Mouse (Mus musculus) midbrain, embryonic 10.5 days (tissue): ENCODE results near the gene Aph1a. TPM values are rescaled to one million over a fixed set of nuclear protein-coding genes. Genes with fewer than 3 reads are reported as not detected.
A peak's percentile ranks its signal among the peaks of the same experiment; 100 is the strongest.

Source experiments
- DNase-seq: peaks from one replicate; pipeline ENCODE4 v3.0.0-alpha.2; 2017; ENCODE audit warnings: low spot score
- H3K27ac ChIP-seq: fragments of 300-500 bp; sonication (generic); replicated peaks from 2 replicates; pipeline ENCODE4 v1.5.1; 2016; ENCODE audit warnings: mild to moderate bottlenecking
- H3K27me3 ChIP-seq: fragments of 300-500 bp; sonication (generic); 2 replicates; pipeline ENCODE4 v1.6.1; 2016; ENCODE audit warnings: low read depth, mild to moderate bottlenecking; ENCODE audit not compliant: poor library complexity, severe bottlenecking
- H3K36me3 ChIP-seq: fragments of 300-500 bp; sonication (generic); 2 replicates; pipeline ENCODE4 v1.6.1; 2016; ENCODE audit warnings: mild to moderate bottlenecking, moderate library complexity
- H3K4me1 ChIP-seq: fragments of 300-500 bp; sonication (generic); 2 replicates; pipeline ENCODE4 v1.6.1; 2016
- H3K4me3 ChIP-seq: fragments of 300-500 bp; sonication (generic); 2 replicates; pipeline ENCODE4 v1.5.1; 2016; ENCODE audit warnings: mild to moderate bottlenecking, moderate library complexity
- H3K9me3 ChIP-seq: fragments of 300-500 bp; sonication (generic); replicated peaks from 2 replicates; pipeline ENCODE4 v1.6.1; 2016; ENCODE audit warnings: mild to moderate bottlenecking
- WGBS: fragments of 180-500 bp; shearing (Covaris S2); methylation state at CpG from one replicate; pipeline ENCODE4 v1.1.7; 2016; 5-methylcytosine and 5-hydroxymethylcytosine counted together
- polyA plus RNA-seq: library from polyadenylated mRNA; unstranded; fragments of >200 nt; fragmentation: Nextera tagmentation; extraction: Ambion mirVana; gene quantifications from 2 replicates; pipeline ENCODE4 v1.2.1, GENCODE M21; 2016

Aph1a gene
- polyA plus RNA-seq, 1 experiment from 2014 or later = 31.1 TPM

GRCm38 (mm10) chr3:95929581-95930470 is 36.1 kb downstream of the Aph1a start:
- WGBS = under 1% methylated on average over 104 of the region's 105 CpGs
- DNase-seq = peak; percentile 74
- H3K27me3 ChIP-seq = no peaks in the 10 kb centered on the region

GRCm38 (mm10) chr3:95930471-95930789 is 36.7 kb downstream of the Aph1a start:
- Histone ChIP-seq H3K4me1 (peaks cover 26% of the 10 kb centered on the region), H3K4me3 (peak overlapping the region; percentile 88), H3K36me3 (peaks cover 34% of the 10 kb centered on the region), H3K27ac (peak overlapping the region; percentile 99), H3K9me3 (no peaks in the 10 kb centered on the region), H3K27me3 (no peaks in the 10 kb centered on the region)
- no peak for DNase-seq
- 11% methylated on average over 5 of the region's 5 CpGs for WGBS

More at GRCm38 (mm10) chr3:95929581-95930470, 36.1 kb downstream of the Aph1a start:
- Histone ChIP-seq H3K4me3 (peak overlapping the region; percentile 88), H3K36me3 (peaks cover 28% of the 10 kb centered on the region), H3K9me3 (no peaks in the 10 kb centered on the region), H3K4me1 (peaks cover 26% of the 10 kb centered on the region), H3K27ac (peak overlapping the region; percentile 99)

GRCm38 (mm10) chr3:95931471-95931870 is 37.7 kb downstream of the Aph1a start:
- H3K4me3 ChIP-seq = peak overlapping the region; percentile 88
- peaks cover 44% of the 10 kb centered on the region for H3K36me3 ChIP-seq
- H3K9me3 ChIP-seq = no peaks in the 10 kb centered on the region
- no peaks in the 10 kb centered on the region for H3K27me3 ChIP-seq
- peaks cover 26% of the 10 kb centered on the region for H3K4me1 ChIP-seq
- WGBS = 90% methylated on average over 1 of the region's 1 CpGs
- no peak overlapping the region for H3K27ac ChIP-seq
- DNase-seq = no peak

- WGBS = 72% methylated on average over 1 of the region's 1 CpGs
- DNase-seq = no peak
- Histone ChIP-seq H3K9me3 (no peaks in the 10 kb centered on the region), H3K36me3 (peaks cover 51% of the 10 kb centered on the region), H3K27me3 (no peaks in the 10 kb centered on the region), H3K27ac (no peak overlapping the region), H3K4me1 (peaks cover 26% of the 10 kb centered on the region), H3K4me3 (peak overlapping the region; percentile 19; the same call in 1 of the 2 replicates)
These were observed 38.4 kb downstream of the Aph1a start for GRCm38 (mm10) chr3:95932157-95932556.

- H3K4me1 ChIP-seq = peaks cover 26% of the 10 kb centered on the region
- H3K27me3 ChIP-seq = no peaks in the 10 kb centered on the region
- 93% methylated on average over 7 of the region's 7 CpGs for WGBS
- no peaks in the 10 kb centered on the region for H3K9me3 ChIP-seq
- H3K27ac ChIP-seq = no peak overlapping the region
- peaks cover 55% of the 10 kb centered on the region for H3K36me3 ChIP-seq
- no peak for DNase-seq
- peak overlapping the region; percentile 19; the same call in 1 of the 2 replicates for H3K4me3 ChIP-seq
These were observed 38.8 kb downstream of the Aph1a start for GRCm38 (mm10) chr3:95932566-95932965.

GRCm38 (mm10) chr3:95933111-95933750 is 39.5 kb downstream of the Aph1a start:
- H3K27me3 ChIP-seq = no peaks in the 10 kb centered on the region
- H3K9me3 ChIP-seq = no peaks in the 10 kb centered on the region
- no peak for DNase-seq
- H3K4me3 ChIP-seq = no peak overlapping the region
- peaks cover 62% of the 10 kb centered on the region for H3K36me3 ChIP-seq
- 97% methylated on average over 7 of the region's 7 CpGs for WGBS
- H3K4me1 ChIP-seq = peaks cover 26% of the 10 kb centered on the region
- no peak overlapping the region for H3K27ac ChIP-seq

- 93% methylated on average over 1 of the region's 1 CpGs for WGBS
- Histone ChIP-seq H3K36me3 (peaks cover 74% of the 10 kb centered on the region), H3K4me3 (no peak overlapping the region), H3K4me1 (peaks cover 26% of the 10 kb centered on the region), H3K27ac (no peak overlapping the region), H3K27me3 (no peaks in the 10 kb centered on the region), H3K9me3 (no peaks in the 10 kb centered on the region)
- no peak for DNase-seq
These were observed 40.7 kb downstream of the Aph1a start for GRCm38 (mm10) chr3:95934448-95934847.

- Histone ChIP-seq H3K4me1 (no peaks in the 10 kb centered on the region), H3K9me3 (no peaks in the 10 kb centered on the region), H3K4me3 (no peak overlapping the region), H3K27me3 (no peaks in the 10 kb centered on the region), H3K36me3 (peaks cover 100% of the 10 kb centered on the region), H3K27ac (no peak overlapping the region)
- no peak for DNase-seq
- 97% methylated on average over 8 of the region's 8 CpGs for WGBS
These were observed 44.4 kb downstream of the Aph1a start for GRCm38 (mm10) chr3:95938217-95938616.

- H3K27me3 ChIP-seq = no peaks in the 10 kb centered on the region
- no peak overlapping the region for H3K4me3 ChIP-seq
- H3K27ac ChIP-seq = no peak overlapping the region
- H3K4me1 ChIP-seq = no peaks in the 10 kb centered on the region
- no peaks in the 10 kb centered on the region for H3K9me3 ChIP-seq
- 93% methylated on average over 15 of the region's 15 CpGs for WGBS
- peaks cover 100% of the 10 kb centered on the region for H3K36me3 ChIP-seq
- peak; percentile 31 for DNase-seq
These were observed 45.1 kb downstream of the Aph1a start for GRCm38 (mm10) chr3:95938835-95939234.

GRCm38 (mm10) chr3:95942749-95943148 is 49.0 kb downstream of the Aph1a start:
- no peaks in the 10 kb centered on the region for H3K4me1 ChIP-seq
- 91% methylated on average over 6 of the region's 6 CpGs for WGBS
- DNase-seq = no peak
- H3K9me3 ChIP-seq = no peaks in the 10 kb centered on the region
- H3K4me3 ChIP-seq = no peak overlapping the region
- no peaks in the 10 kb centered on the region for H3K27me3 ChIP-seq
- H3K36me3 ChIP-seq = peaks cover 98% of the 10 kb centered on the region
- H3K27ac ChIP-seq = no peak overlapping the region

- H3K27ac ChIP-seq = no peak overlapping the region
- H3K36me3 ChIP-seq = peaks cover 98% of the 10 kb centered on the region
- H3K4me3 ChIP-seq = no peak overlapping the region
- DNase-seq = no peak
- 94% methylated on average over 7 of the region's 7 CpGs for WGBS
- no peaks in the 10 kb centered on the region for H3K4me1 ChIP-seq
- H3K27me3 ChIP-seq = no peaks in the 10 kb centered on the region
- no peaks in the 10 kb centered on the region for H3K9me3 ChIP-seq
These were observed 49.5 kb downstream of the Aph1a start for GRCm38 (mm10) chr3:95943226-95943625.

GRCm38 (mm10) chr3:95944742-95945141 is 51.0 kb downstream of the Aph1a start:
- no peak for DNase-seq
- Histone ChIP-seq H3K4me1 (no peaks in the 10 kb centered on the region), H3K27ac (no peak overlapping the region), H3K36me3 (peaks cover 92% of the 10 kb centered on the region), H3K9me3 (no peaks in the 10 kb centered on the region), H3K4me3 (no peak overlapping the region), H3K27me3 (no peaks in the 10 kb centered on the region)
- 95% methylated on average over 8 of the region's 8 CpGs for WGBS

- Histone ChIP-seq H3K4me3 (no peak overlapping the region), H3K4me1 (peaks cover 2% of the 10 kb centered on the region; the same call in 1 of the 2 replicates), H3K27me3 (no peaks in the 10 kb centered on the region), H3K27ac (no peak overlapping the region), H3K9me3 (no peaks in the 10 kb centered on the region), H3K36me3 (peaks cover 81% of the 10 kb centered on the region)
- no peak for DNase-seq
- 93% methylated on average over 14 of the region's 14 CpGs for WGBS
These were observed 52.0 kb downstream of the Aph1a start for GRCm38 (mm10) chr3:95945731-95946240.
